Mouse (Mus musculus) embryonic fibroblast, embryonic 13.5 days (primary cell): ENCODE results near the gene Zfpm1. TPM values are rescaled to one million over a fixed set of nuclear protein-coding genes. Genes with fewer than 3 reads are reported as not detected.

Experiments used
- H3K27ac ChIP-seq: 2 replicates; pipeline ENCODE4 v1.5.1; 2012; ENCODE audit warnings: low read length, control low read depth, inconsistent platforms; ENCODE audit not compliant: insufficient read depth
- H3K4me1 ChIP-seq: 2 replicates; pipeline ENCODE4 v1.6.1; 2011; ENCODE audit warnings: low read length; ENCODE audit not compliant: control insufficient read depth, insufficient read depth
- H3K4me3 ChIP-seq: 2 replicates; pipeline ENCODE4 v1.5.1; 2011; ENCODE audit warnings: mild to moderate bottlenecking, control low read depth, low read length; ENCODE audit not compliant: insufficient read depth
- CTCF ChIP-seq: IDR thresholded peaks from 2 replicates; pipeline ENCODE4 v1.5.1; 2011; ENCODE audit warnings: mild to moderate bottlenecking, control low read depth, low read length, moderate library complexity, borderline replicate concordance; ENCODE audit not compliant: insufficient read depth
- POLR2A ChIP-seq: IDR thresholded peaks from 2 replicates; pipeline ENCODE4 v1.6.1; 2011; ENCODE audit warnings: low read depth, mild to moderate bottlenecking, control low read depth, low read length, moderate library complexity
- polyA plus RNA-seq: library from polyadenylated mRNA; stranded (reverse); fragments of >200 nt; gene quantifications from 2 replicates; pipeline ENCODE4 v1.2.4, GENCODE M21; 2011; ENCODE audit warnings: low read depth; ENCODE audit not compliant: missing spikeins, insufficient read length

Gene Zfpm1
- polyA plus RNA-seq, 1 experiment, result 10.3 TPM

DNA sequence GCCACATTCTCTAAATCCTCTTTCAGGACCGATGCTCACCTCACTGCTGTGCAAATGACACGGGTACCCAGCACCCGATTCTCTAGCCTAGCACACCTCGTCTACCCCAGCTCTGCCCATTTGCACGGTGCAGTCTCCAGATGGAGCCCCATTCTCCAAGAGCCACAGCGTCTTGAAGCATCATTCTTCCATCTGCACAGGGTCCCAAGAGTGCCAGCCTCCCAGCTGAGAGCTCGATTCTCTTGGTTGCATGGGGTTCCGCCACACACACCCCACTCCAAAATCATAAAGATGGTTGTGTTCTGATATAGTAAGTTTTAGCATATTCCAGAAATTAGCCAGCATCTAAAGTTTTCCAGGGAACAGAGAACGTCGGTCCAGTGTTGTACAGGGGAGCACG, 61.4 kb downstream of the Zfpm1 start:
- no peak overlapping the region for H3K27ac ChIP-seq
- peaks cover 17% of the 10 kb centered on the region for H3K4me1 ChIP-seq
- no peak for TF ChIP-seq CTCF
- H3K4me3 ChIP-seq, result no peak overlapping the region

DNA sequence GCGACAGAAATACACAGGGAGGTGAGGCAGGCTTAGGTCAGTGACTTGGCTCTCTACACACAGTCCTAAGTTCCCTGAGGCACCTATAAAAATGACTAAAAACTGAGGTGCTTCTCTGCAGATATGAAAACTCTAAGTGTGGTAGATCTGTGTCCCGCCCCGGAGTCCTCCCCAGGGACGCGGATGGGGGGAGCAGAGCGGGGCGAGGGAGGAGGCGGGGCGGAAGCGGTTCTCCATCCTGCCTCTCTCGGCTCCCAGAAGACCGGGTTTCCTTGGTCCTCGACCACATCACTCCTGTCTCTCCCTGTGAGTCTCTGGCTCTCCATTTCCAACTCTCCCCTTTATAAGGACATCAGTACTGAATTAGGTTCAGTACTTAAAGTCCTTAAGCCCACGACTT, 61.8 kb downstream of the Zfpm1 start:
- Histone ChIP-seq H3K27ac (no peak overlapping the region), H3K4me1 (peaks cover 17% of the 10 kb centered on the region), H3K4me3 (no peak overlapping the region)
- TF ChIP-seq POLR2A, result peak; percentile 51
- no peak for TF ChIP-seq CTCF

DNA sequence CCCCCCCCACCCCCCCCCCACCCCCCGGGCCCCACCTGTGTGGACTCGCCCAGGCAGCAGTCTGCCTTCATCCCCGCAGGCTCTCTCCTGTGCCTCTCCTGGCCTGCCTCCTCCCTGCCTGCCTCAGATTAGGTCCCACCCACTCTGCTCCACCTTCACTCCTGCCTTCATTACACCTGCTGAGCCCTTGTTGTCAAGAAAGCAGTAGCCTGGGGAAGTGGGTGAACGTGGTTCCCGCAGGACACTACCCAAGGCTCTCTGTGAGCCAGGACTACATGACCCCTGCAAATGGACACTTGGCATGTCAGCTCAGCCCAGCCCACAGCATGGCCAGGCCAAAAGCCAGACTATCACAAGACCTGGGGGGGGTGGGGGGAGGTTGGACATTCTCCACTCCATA, 62.3 kb downstream of the Zfpm1 start:
- TF ChIP-seq CTCF (no peak), POLR2A (no peak)
- H3K4me1 ChIP-seq, result peaks cover 17% of the 10 kb centered on the region
- H3K27ac ChIP-seq, result no peak overlapping the region
- H3K4me3 ChIP-seq, result no peak overlapping the region

DNA sequence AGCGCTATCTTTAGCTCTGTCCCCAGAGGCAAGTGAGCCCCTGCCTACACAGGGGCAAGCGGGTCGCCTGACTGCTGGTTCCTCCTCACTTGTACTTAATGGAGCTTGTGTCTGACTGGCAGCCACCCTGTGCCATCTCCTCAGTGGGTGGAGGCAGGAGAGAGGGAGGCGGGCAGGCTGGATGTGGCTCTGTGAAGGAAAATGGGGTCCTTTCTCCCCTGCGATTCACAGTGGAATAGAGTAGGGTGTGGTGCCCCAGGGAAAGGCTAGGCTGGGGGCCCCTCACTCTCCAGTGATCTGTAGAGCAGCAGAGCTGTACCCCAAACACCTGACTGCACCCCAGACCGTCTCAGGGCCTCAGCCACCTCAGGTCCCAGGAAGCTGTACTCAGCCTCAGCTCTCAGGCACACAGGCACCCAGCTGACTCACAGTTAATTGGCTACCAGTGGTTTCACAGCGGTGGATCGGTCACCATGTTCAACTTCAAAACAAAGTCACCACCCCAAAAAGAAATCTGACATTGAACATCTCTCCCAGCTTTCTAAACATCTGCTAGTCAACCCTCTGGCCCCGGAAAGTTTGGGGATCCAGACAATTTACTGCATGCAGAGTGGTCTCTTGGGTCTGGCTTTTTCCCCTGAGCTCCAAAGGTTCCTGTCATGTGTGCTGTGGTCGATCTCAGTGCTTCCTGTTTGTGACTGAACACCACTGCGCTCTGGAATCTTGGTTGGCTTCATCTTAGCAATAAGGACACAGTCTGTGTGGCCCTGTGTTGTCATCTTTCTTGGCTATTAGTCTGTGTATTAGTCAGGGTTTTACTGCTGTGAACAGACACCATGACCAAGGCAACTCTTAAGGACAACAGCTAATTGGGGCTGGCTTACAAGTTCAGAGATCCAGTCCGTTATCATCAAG, 63.5 kb downstream of the Zfpm1 start:
- peaks cover 17% of the 10 kb centered on the region for H3K4me1 ChIP-seq
- H3K27ac ChIP-seq, result no peak overlapping the region
- TF ChIP-seq POLR2A (no peak), CTCF (no peak)
- H3K4me3 ChIP-seq, result no peak overlapping the region

DNA sequence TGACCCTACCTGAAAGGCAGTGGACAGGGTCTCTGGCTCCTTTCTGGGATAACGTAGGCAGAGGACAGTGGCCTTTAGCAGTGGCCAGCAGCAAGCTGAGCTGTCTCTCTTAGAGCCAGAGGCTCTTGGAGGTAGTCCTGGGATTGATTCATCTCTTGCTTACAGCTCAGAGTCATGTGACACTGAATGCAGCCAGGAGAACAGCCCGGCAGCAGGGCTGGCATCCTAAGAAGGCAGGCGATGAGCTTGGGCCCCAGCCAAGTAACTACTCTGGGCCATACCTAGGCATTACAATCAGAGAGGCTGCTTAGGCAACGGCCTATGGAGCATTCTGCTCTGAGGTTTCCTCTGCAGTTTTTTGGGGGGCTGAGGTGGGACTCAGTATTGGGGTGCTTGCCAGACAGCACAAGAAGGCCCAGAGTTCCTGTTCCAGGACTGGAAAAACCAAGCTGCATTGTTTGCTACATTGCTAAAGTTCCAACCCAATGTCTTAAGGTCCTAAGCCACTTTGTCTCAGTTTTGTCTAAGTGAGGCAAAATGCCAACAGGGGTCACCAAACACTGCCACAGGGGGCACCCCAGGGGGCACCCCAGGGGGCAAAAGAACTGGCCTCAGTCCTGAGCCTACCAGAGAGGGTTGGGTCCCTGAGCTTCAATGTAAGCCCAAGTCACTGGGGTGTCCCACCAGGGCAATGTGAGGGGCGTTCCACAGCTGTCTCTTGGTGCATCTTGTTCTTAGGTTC, 66.0 kb downstream of the Zfpm1 start:
- Histone ChIP-seq H3K4me1 (peaks cover 10% of the 10 kb centered on the region), H3K27ac (no peak overlapping the region), H3K4me3 (no peak overlapping the region)
- TF ChIP-seq CTCF (no peak), POLR2A (no peak)

DNA sequence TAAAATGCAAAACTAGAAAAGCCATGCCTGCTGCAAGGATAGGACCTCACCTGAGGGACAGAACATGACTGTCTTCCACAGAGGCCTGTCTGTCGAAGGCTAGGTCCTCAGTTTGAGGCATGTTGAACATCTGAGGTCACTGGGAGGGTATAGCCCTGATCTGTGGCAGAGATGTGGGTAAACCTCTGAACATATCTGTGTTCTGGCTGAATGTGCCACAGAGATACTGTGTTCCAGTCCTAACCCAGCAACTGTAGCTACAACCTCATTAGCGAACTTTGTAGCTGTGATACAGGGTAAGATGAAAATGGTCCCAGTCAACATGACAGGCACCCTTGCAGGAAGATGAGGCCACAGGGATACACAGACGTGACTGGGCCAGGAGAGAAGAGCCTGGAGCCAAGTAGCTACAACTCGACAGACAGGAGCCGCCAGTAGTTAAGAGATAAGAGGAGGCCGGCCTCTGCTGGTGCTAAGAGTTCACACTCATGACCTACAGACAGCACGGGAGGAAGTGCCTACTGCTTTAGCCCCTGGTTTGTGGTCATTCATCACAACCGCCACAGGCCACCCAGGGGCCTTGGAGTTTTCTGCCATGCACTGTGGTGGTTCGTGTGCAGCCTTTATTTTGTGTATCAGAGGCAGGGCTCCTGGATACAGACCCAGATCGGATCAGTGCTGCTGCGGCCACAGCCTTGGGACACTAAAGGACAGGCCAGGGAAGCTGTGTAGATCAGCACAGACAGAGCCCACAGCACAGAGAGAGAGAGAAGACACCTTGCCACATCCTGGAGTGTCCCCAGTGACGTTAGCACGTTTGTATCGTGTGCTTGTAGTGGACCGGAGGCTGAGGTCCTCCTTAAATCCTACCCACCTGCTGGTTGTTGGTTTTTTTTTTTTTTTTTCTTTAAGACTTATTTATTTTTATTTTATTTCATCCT, 67.7 kb downstream of the Zfpm1 start:
- TF ChIP-seq POLR2A, result no peak
- no peak for TF ChIP-seq CTCF
- Histone ChIP-seq H3K27ac (no peak overlapping the region), H3K4me3 (no peak overlapping the region), H3K4me1 (peaks cover under 1% of the 10 kb centered on the region; the same call in 1 of the 2 replicates)

DNA sequence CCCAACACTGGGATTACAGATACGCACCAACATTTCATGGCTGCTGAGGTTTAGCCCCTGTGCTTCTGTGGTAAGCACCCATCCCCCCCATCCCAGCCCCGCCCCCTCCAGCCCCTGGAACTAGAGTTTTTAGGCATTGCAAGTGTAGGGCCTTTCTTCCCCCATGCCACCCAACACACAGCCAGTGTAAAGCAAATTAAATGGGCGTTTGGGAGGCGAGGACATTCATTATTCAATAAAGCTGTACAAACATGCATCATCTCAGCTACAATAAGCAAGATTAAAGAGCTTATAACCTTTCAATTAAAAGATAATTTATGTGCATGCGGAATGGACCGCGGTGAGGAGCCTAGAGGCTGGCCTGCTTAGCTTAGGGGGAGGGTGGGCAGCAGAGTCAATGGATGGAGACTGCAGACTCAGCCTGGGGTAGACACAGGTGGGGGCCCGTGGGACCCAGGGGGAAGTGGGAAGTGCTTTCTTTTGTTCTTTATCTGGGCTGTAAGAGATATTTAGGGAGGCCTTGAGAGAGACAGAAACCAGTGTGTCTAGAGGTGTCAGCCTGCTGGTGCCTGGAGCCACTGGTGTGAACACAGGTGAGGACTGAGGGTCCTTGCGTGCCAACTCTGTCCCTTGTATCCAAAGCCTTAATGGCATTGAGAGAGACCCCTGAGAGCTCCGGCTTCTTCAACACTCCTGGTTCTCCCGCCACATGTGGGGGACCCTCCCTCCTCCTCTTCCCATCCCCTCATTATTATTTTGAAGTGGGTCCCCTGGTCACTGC, 68.6 kb downstream of the Zfpm1 start:
- no peaks in the 10 kb centered on the region for H3K4me1 ChIP-seq
- no peak overlapping the region for H3K27ac ChIP-seq
- TF ChIP-seq CTCF (no peak), POLR2A (no peak)
- no peak overlapping the region for H3K4me3 ChIP-seq

DNA sequence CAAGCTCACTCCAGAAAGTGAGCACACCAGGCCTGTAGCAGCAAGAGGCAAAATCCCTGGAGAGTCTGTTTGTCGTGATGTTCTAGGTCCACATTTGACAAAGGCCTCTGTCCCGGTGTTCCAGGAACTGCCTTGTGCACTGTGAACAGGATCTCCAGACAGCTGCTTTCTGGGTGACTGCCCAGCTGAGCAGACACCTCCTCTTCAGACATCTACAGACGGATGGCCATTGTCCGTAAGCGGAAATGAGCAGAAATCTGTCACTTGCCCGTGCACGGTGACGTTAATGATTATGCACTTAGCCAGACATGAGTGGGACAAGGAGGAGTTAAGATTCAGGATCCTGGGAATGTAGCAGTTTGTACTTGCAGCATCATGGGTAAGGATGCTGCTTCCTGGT, 72.2 kb downstream of the Zfpm1 start:
- TF ChIP-seq CTCF (no peak), POLR2A (no peak)
- Histone ChIP-seq H3K4me1 (peaks cover 16% of the 10 kb centered on the region), H3K4me3 (no peak overlapping the region), H3K27ac (no peak overlapping the region)
